Mouse (Mus musculus): ENCODE measurements around the gene Dclk2. TPM values are rescaled to one million over a fixed set of nuclear protein-coding genes. Genes with fewer than 3 reads are reported as not detected.

Dclk2 gene
- total and polyA plus RNA-seq, 3 experiments = under 0.01 to 0.17 TPM; not detected in 1

DNA sequence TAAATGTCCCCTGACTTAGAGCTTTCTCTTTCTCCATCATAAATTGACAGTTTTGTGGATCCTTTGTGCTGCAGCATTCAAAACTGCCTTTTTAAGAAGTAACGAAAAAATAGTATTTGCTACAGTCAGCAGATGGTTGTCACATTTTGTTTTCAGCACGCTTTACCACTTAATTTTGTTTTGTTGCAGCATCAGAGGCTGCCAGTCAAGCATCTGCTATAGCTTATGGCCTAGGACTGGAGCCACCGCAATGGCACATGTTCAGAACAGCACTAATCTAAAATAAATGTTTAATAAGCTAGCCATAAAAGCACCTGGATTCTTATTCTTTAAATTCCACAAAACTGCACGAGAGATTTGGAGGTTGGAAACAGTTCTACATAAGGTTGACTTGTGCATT, 175.3 kb downstream of the Dclk2 start:
- Histone ChIP-seq H3K4me1 (ENCODE audit: control insufficient read depth in 1 of 2, insufficient read depth in 2 of 2, low read length in 2 of 2) (no peaks in the 10 kb centered on the region), H3K79me2 (ENCODE audit: control insufficient read depth, insufficient read depth, low read length, poor library complexity) (no peaks in the 10 kb centered on the region), H3K4me3 (ENCODE audit: control insufficient read depth in 1 of 2, insufficient read depth in 1 of 2, low read depth in 2 of 2, low read length in 2 of 2) (no peak overlapping the region), H3K9me3 (replicated peaks; ENCODE audit: insufficient read depth, low read length) (no peaks in the 10 kb centered on the region), H3K9ac (ENCODE audit: control insufficient read depth, low read depth, low read length, poor library complexity, severe bottlenecking) (no peak overlapping the region), H3K36me3 (ENCODE audit: control insufficient read depth in 1 of 2, insufficient read depth in 2 of 2, low read length in 2 of 2) (no peaks in the 10 kb centered on the region), H3K27me3 (ENCODE audit: control insufficient read depth in 1 of 2, insufficient read depth in 2 of 2, low read length in 2 of 2) (no peaks in the 10 kb centered on the region), H3K27ac (ENCODE audit: control insufficient read depth, low read depth, low read length) (no peak overlapping the region)
- TF ChIP-seq GATA1 (IDR thresholded peaks at IDR 0.05; ENCODE audit: low read depth, low read length) (no peak), SIN3A (IDR thresholded peaks at IDR 0.05; ENCODE audit: low read length) (no peak), ZMIZ1 (IDR thresholded peaks at IDR 0.05; ENCODE audit: low read depth, low read length) (no peak), CHD1 (IDR thresholded peaks at IDR 0.05; ENCODE audit: low read depth, low read length) (no peak), BHLHE40 (IDR thresholded peaks at IDR 0.05; ENCODE audit: borderline replicate concordance, low read depth, low read length) (no peak), ZKSCAN1 (IDR thresholded peaks at IDR 0.05; ENCODE audit: low read depth, low read length) (no peak), NELFE (IDR thresholded peaks at IDR 0.05; ENCODE audit: low read depth, low read length) (no peak), CHD2 (IDR thresholded peaks at IDR 0.05; ENCODE audit: low read length) (no peak), EP300 (IDR thresholded peaks at IDR 0.05; ENCODE audit: low read depth in 1 of 2, low read length in 2 of 2) (no peak), HCFC1 (IDR thresholded peaks at IDR 0.05; ENCODE audit: low read depth, low read length) (no peak), CTCF (IDR thresholded peaks at IDR 0.05 in 2 of 3, conservative IDR thresholded peaks at IDR 0.05 in 1 of 3; ENCODE audit: control insufficient read depth in 1 of 3, insufficient read depth in 1 of 3, low read depth in 2 of 3, low read length in 3 of 3, poor library complexity in 1 of 3, severe bottlenecking in 1 of 3) (no peak), KAT2A (conservative IDR thresholded peaks at IDR 0.05; ENCODE audit: low read depth, low read length) (no peak), ZC3H11A (IDR thresholded peaks at IDR 0.05; ENCODE audit: low read depth, low read length) (no peak), USF1 (IDR thresholded peaks at IDR 0.05; ENCODE audit: low read depth, low read length) (no peak), MXI1 (IDR thresholded peaks at IDR 0.05; ENCODE audit: low read depth, low read length) (no peak), E2F4 (IDR thresholded peaks at IDR 0.05; ENCODE audit: borderline replicate concordance, low read depth, low read length) (no peak), RCOR1 (IDR thresholded peaks at IDR 0.05; ENCODE audit: low read depth, low read length) (no peak), MAX (IDR thresholded peaks at IDR 0.05; ENCODE audit: low read length) (no peak), MAFK (IDR thresholded peaks at IDR 0.05; ENCODE audit: borderline replicate concordance, low read depth, low read length) (no peak)
- DNase-seq (ENCODE audit: low read depth, low spot score) = no peak

DNA sequence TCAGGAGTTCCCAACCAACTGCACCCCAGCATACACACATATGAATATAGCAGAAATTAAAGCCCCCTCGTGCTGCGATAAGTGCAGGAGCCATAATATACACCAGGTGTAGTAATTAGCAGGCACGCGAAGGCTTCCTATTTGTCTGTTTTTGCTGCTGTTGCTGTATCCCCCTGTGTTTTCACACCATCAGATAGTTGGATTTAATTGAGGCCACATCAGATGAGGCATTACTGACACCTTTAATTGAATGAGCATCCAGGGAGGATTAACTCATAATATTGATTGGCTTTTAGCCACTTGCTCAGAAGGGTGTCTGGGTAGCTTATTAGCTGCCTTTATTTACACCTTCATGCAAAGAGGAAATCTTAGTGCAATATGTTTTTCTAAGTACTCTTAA, 180.9 kb downstream of the Dclk2 start:
- H3K9me3 ChIP-seq (replicated peaks; ENCODE audit: insufficient read depth, low read length) = no peaks in the 10 kb centered on the region
- H3K9ac ChIP-seq (ENCODE audit: control insufficient read depth, low read depth, low read length, poor library complexity, severe bottlenecking) = no peak overlapping the region
- H3K36me3 ChIP-seq (ENCODE audit: control insufficient read depth in 1 of 2, insufficient read depth in 2 of 2, low read length in 2 of 2) = no peaks in the 10 kb centered on the region
- H3K4me1 ChIP-seq (ENCODE audit: control insufficient read depth in 1 of 2, insufficient read depth in 2 of 2, low read length in 2 of 2) = no peaks in the 10 kb centered on the region
- no peak for DNase-seq (ENCODE audit: low read depth, low spot score)
- no peak overlapping the region for H3K4me3 ChIP-seq (ENCODE audit: control insufficient read depth in 1 of 2, insufficient read depth in 1 of 2, low read depth in 2 of 2, low read length in 2 of 2)
- H3K27me3 ChIP-seq (ENCODE audit: control insufficient read depth in 1 of 2, insufficient read depth in 2 of 2, low read length in 2 of 2) = no peaks in the 10 kb centered on the region
- no peaks in the 10 kb centered on the region for H3K79me2 ChIP-seq (ENCODE audit: control insufficient read depth, insufficient read depth, low read length, poor library complexity)
- TF ChIP-seq CTCF (IDR thresholded peaks at IDR 0.05 in 2 of 3, conservative IDR thresholded peaks at IDR 0.05 in 1 of 3; ENCODE audit: control insufficient read depth in 1 of 3, insufficient read depth in 1 of 3, low read depth in 2 of 3, low read length in 3 of 3, poor library complexity in 1 of 3, severe bottlenecking in 1 of 3) (no peak), BHLHE40 (IDR thresholded peaks at IDR 0.05; ENCODE audit: borderline replicate concordance, low read depth, low read length) (no peak), ETS1 (IDR thresholded peaks at IDR 0.05; ENCODE audit: low read depth, low read length) (no peak), NELFE (IDR thresholded peaks at IDR 0.05; ENCODE audit: low read depth, low read length) (no peak), TAL1 (IDR thresholded peaks at IDR 0.05; ENCODE audit: low read length) (no peak), JUND (IDR thresholded peaks at IDR 0.05; ENCODE audit: low read depth, low read length) (no peak), MXI1 (IDR thresholded peaks at IDR 0.05; ENCODE audit: low read depth, low read length) (no peak)
- H3K27ac ChIP-seq (ENCODE audit: control insufficient read depth, low read depth, low read length) = no peak overlapping the region
